Mouse (Mus musculus): Measurements from ENCODE around the gene Olfm2. TPM values are rescaled to one million over a fixed set of nuclear protein-coding genes. Genes with fewer than 3 reads are reported as not detected.

Gene Olfm2
- polyA plus RNA-seq, 1 experiment from 2014 or later, result 202 TPM

- 47% methylated on average over 3 of the region's 3 CpGs for WGBS
- Histone ChIP-seq H3K27me3 (ENCODE audit: control insufficient read depth, insufficient read depth, low read length) (no peaks in the 10 kb centered on the region), H3K4me3 (ENCODE audit: low read depth, low read length) (no peak overlapping the region), H3K9me3 (ENCODE audit: control insufficient read depth, low read length) (no peaks in the 10 kb centered on the region), H3K4me1 (ENCODE audit: control insufficient read depth, insufficient read depth, low read length) (peaks cover 40% of the 10 kb centered on the region), H3K27ac (ENCODE audit: low read depth, low read length) (peak overlapping the region; percentile 87), H3K36me3 (ENCODE audit: control insufficient read depth, insufficient read depth, low read length) (peaks cover 11% of the 10 kb centered on the region; the same call in 1 of the 2 replicates), H3K9ac (replicated peaks; ENCODE audit: low read depth, low read length) (0 out of 2 replicates have a peak overlapping the region, but pooled peaks have one; percentile 21), H3K4me2 (ENCODE audit: low read depth, low read length) (no peak overlapping the region)
- ATAC-seq (ENCODE audit: low read depth), result peak; percentile 19; the same call in 1 of the 2 replicates
These were observed 83.8 kb downstream of the Olfm2 start for GRCm38 (mm10) chr9:20662325-20662724.

- WGBS, result 83% methylated on average over 3 of the region's 3 CpGs
- Histone ChIP-seq H3K27ac (ENCODE audit: low read depth, low read length) (no peak overlapping the region), H3K36me3 (ENCODE audit: control insufficient read depth, insufficient read depth, low read length) (peaks cover 27% of the 10 kb centered on the region; the same call in 1 of the 2 replicates)
These were observed 88.6 kb downstream of the Olfm2 start for GRCm38 (mm10) chr9:20657546-20657945.

GRCm38 (mm10) chr9:20653859-20654258 is 92.3 kb downstream of the Olfm2 start:
- no peak overlapping the region for H3K4me2 ChIP-seq (ENCODE audit: low read depth, low read length)
- no peak overlapping the region for H3K4me3 ChIP-seq (ENCODE audit: low read depth, low read length)
- H3K9me3 ChIP-seq (ENCODE audit: control insufficient read depth, low read length), result no peaks in the 10 kb centered on the region
- no peak overlapping the region for H3K9ac ChIP-seq (replicated peaks; ENCODE audit: low read depth, low read length)
- H3K27me3 ChIP-seq (ENCODE audit: control insufficient read depth, insufficient read depth, low read length), result no peaks in the 10 kb centered on the region
- peaks cover 24% of the 10 kb centered on the region; the same call in 1 of the 2 replicates for H3K36me3 ChIP-seq (ENCODE audit: control insufficient read depth, insufficient read depth, low read length)
- no peak for ATAC-seq (ENCODE audit: low read depth)
- 90% methylated on average over 3 of the region's 3 CpGs for WGBS
- peaks cover 17% of the 10 kb centered on the region for H3K4me1 ChIP-seq (ENCODE audit: control insufficient read depth, insufficient read depth, low read length)
- no peak overlapping the region for H3K27ac ChIP-seq (ENCODE audit: low read depth, low read length)

More at GRCm38 (mm10) chr9:20657546-20657945, 88.6 kb downstream of the Olfm2 start:
- no peak overlapping the region for H3K4me3 ChIP-seq (ENCODE audit: low read depth, low read length)
- H3K27me3 ChIP-seq (ENCODE audit: control insufficient read depth, insufficient read depth, low read length), result no peaks in the 10 kb centered on the region
- no peak overlapping the region for H3K4me2 ChIP-seq (ENCODE audit: low read depth, low read length)
- H3K9me3 ChIP-seq (ENCODE audit: control insufficient read depth, low read length), result no peaks in the 10 kb centered on the region
- no peak overlapping the region for H3K9ac ChIP-seq (replicated peaks; ENCODE audit: low read depth, low read length)
- peaks cover 17% of the 10 kb centered on the region for H3K4me1 ChIP-seq (ENCODE audit: control insufficient read depth, insufficient read depth, low read length)
- no peak for ATAC-seq (ENCODE audit: low read depth)

- 1% methylated on average over 21 of the region's 25 CpGs for WGBS
- Histone ChIP-seq H3K9ac (replicated peaks; ENCODE audit: low read depth, low read length) (peak overlapping the region; percentile 78), H3K4me2 (ENCODE audit: low read depth, low read length) (peak overlapping the region; percentile 71), H3K4me1 (ENCODE audit: control insufficient read depth, insufficient read depth, low read length) (peaks cover 17% of the 10 kb centered on the region), H3K9me3 (ENCODE audit: control insufficient read depth, low read length) (no peaks in the 10 kb centered on the region), H3K27ac (ENCODE audit: low read depth, low read length) (peak overlapping the region; percentile 28; the same call in 1 of the 2 replicates), H3K4me3 (ENCODE audit: low read depth, low read length) (peak overlapping the region; percentile 88), H3K27me3 (ENCODE audit: control insufficient read depth, insufficient read depth, low read length) (no peaks in the 10 kb centered on the region), H3K36me3 (ENCODE audit: control insufficient read depth, insufficient read depth, low read length) (peaks cover 29% of the 10 kb centered on the region; the same call in 1 of the 2 replicates)
- peak; percentile 32 for ATAC-seq (ENCODE audit: low read depth)
These were observed 93.9 kb downstream of the Olfm2 start for GRCm38 (mm10) chr9:20652260-20652658.

GRCm38 (mm10) chr9:20651602-20652259 is 94.4 kb downstream of the Olfm2 start, which contains the start of gene Pin1:
Pin1 (plus strand) TSS chr9:20652095.
- Histone ChIP-seq H3K4me1 (ENCODE audit: control insufficient read depth, insufficient read depth, low read length) (peaks cover 17% of the 10 kb centered on the region), H3K9ac (replicated peaks; ENCODE audit: low read depth, low read length) (peak within 1 kb of the TSS; percentile 78), H3K36me3 (ENCODE audit: control insufficient read depth, insufficient read depth, low read length) (peaks cover 26% of the 10 kb centered on the region; the same call in 1 of the 2 replicates), H3K27ac (ENCODE audit: low read depth, low read length) (peak within 1 kb of the TSS; percentile 72), H3K4me2 (ENCODE audit: low read depth, low read length) (peak within 1 kb of the TSS; percentile 71), H3K9me3 (ENCODE audit: control insufficient read depth, low read length) (no peaks in the 10 kb centered on the region), H3K27me3 (ENCODE audit: control insufficient read depth, insufficient read depth, low read length) (no peaks in the 10 kb centered on the region), H3K4me3 (ENCODE audit: low read depth, low read length) (peak within 1 kb of the TSS; percentile 88)
- ATAC-seq (ENCODE audit: low read depth), result peak; percentile 99
- WGBS, result under 1% methylated on average over 45 of the region's 45 CpGs

GRCm38 (mm10) chr9:20645121-20645520 is 101.0 kb downstream of the Olfm2 start:
- no peak for ATAC-seq (ENCODE audit: low read depth)
- peaks cover 23% of the 10 kb centered on the region for H3K4me1 ChIP-seq (ENCODE audit: control insufficient read depth, insufficient read depth, low read length)
- peak overlapping the region; percentile 68 for H3K4me2 ChIP-seq (ENCODE audit: low read depth, low read length)
- H3K27me3 ChIP-seq (ENCODE audit: control insufficient read depth, insufficient read depth, low read length), result no peaks in the 10 kb centered on the region
- H3K9ac ChIP-seq (replicated peaks; ENCODE audit: low read depth, low read length), result peak overlapping the region; percentile 80
- H3K36me3 ChIP-seq (ENCODE audit: control insufficient read depth, insufficient read depth, low read length), result peaks cover 12% of the 10 kb centered on the region; the same call in 1 of the 2 replicates
- H3K27ac ChIP-seq (ENCODE audit: low read depth, low read length), result peak overlapping the region; percentile 76
- no peaks in the 10 kb centered on the region for H3K9me3 ChIP-seq (ENCODE audit: control insufficient read depth, low read length)
- WGBS, result 5% methylated on average over 17 of the region's 17 CpGs
- peak overlapping the region; percentile 69 for H3K4me3 ChIP-seq (ENCODE audit: low read depth, low read length)

GRCm38 (mm10) chr9:20644360-20645081 is 101.6 kb downstream of the Olfm2 start, which contains the start of gene Fbxl12:
Fbxl12 (minus strand) TSS chr9:20644767.
- ATAC-seq (ENCODE audit: low read depth), result peak; percentile 22; the same call in 1 of the 2 replicates
- peaks cover 12% of the 10 kb centered on the region; the same call in 1 of the 2 replicates for H3K36me3 ChIP-seq (ENCODE audit: control insufficient read depth, insufficient read depth, low read length)

GRCm38 (mm10) chr9:20643781-20644180 is 102.4 kb downstream of the Olfm2 start:
- WGBS, result 8% methylated on average over 13 of the region's 13 CpGs
- no peak for ATAC-seq (ENCODE audit: low read depth)

More at GRCm38 (mm10) chr9:20644360-20645081, 101.6 kb downstream of the Olfm2 start, which contains the start of gene Fbxl12:
- Histone ChIP-seq H3K4me3 (ENCODE audit: low read depth, low read length) (peak within 1 kb of the TSS; percentile 69), H3K27ac (ENCODE audit: low read depth, low read length) (peak within 1 kb of the TSS; percentile 76), H3K4me1 (ENCODE audit: control insufficient read depth, insufficient read depth, low read length) (peaks cover 23% of the 10 kb centered on the region), H3K27me3 (ENCODE audit: control insufficient read depth, insufficient read depth, low read length) (no peaks in the 10 kb centered on the region), H3K9ac (replicated peaks; ENCODE audit: low read depth, low read length) (peak within 1 kb of the TSS; percentile 80), H3K9me3 (ENCODE audit: control insufficient read depth, low read length) (no peaks in the 10 kb centered on the region), H3K4me2 (ENCODE audit: low read depth, low read length) (peak within 1 kb of the TSS; percentile 68)
- under 1% methylated on average over 43 of the region's 43 CpGs for WGBS

More at GRCm38 (mm10) chr9:20643781-20644180, 102.4 kb downstream of the Olfm2 start:
- Histone ChIP-seq H3K9ac (replicated peaks; ENCODE audit: low read depth, low read length) (peak overlapping the region; percentile 80), H3K4me1 (ENCODE audit: control insufficient read depth, insufficient read depth, low read length) (peaks cover 23% of the 10 kb centered on the region), H3K27me3 (ENCODE audit: control insufficient read depth, insufficient read depth, low read length) (no peaks in the 10 kb centered on the region), H3K36me3 (ENCODE audit: control insufficient read depth, insufficient read depth, low read length) (peaks cover 16% of the 10 kb centered on the region; the same call in 1 of the 2 replicates), H3K4me2 (ENCODE audit: low read depth, low read length) (peak overlapping the region; percentile 68), H3K9me3 (ENCODE audit: control insufficient read depth, low read length) (no peaks in the 10 kb centered on the region), H3K27ac (ENCODE audit: low read depth, low read length) (peak overlapping the region; percentile 76; the same call in 1 of the 2 replicates), H3K4me3 (ENCODE audit: low read depth, low read length) (peak overlapping the region; percentile 69)
